Mouse (Mus musculus): ENCODE measurements at regions not wholly inside any gene's neighbourhood (a gene's known extent, or its start where the extent isn't known, plus 50 kb on each side); places are given as distances from the start of the nearest gene placed in this dataset.

GRCm38 (mm10) chr9:115760496-115760895 is 148.8 kb upstream of the Gadl1 start:
- Histone ChIP-seq H3K9ac (replicated peaks; ENCODE audit: low read depth, low read length) (no peak overlapping the region), H3K4me3 (ENCODE audit: low read depth, low read length) (no peak overlapping the region), H3K36me3 (replicated peaks; ENCODE audit: control insufficient read depth, insufficient read depth, low read length) (no peaks in the 10 kb centered on the region), H3K27ac (ENCODE audit: low read depth) (peak overlapping the region; percentile 34), H3K9me3 (replicated peaks; ENCODE audit: control insufficient read depth, low read length) (no peaks in the 10 kb centered on the region), H3K27me3 (ENCODE audit: control insufficient read depth, insufficient read depth, low read length) (no peaks in the 10 kb centered on the region), H3K4me1 (ENCODE audit: control insufficient read depth, insufficient read depth) (peaks cover 10% of the 10 kb centered on the region), H3K4me2 (ENCODE audit: low read depth, low read length) (peak overlapping the region; percentile 30; the same call in 1 of the 2 replicates)
- peak; percentile 76 for ATAC-seq (ENCODE audit: insufficient read depth, low read depth)
- 0% methylated on average over 2 of the region's 2 CpGs for WGBS
- DNase-seq (ENCODE audit: low spot score) = peak; percentile 46
- TF ChIP-seq CTCF (IDR thresholded peaks at IDR 0.05; ENCODE audit: low read depth) (no peak), EP300 (IDR thresholded peaks at IDR 0.05; ENCODE audit: low read depth) (0 out of 2 replicates have a peak, but pooled peaks have one; percentile 56)

- no peaks in the 10 kb centered on the region for H3K9me3 ChIP-seq (replicated peaks; ENCODE audit: control insufficient read depth, low read length)
- no peak overlapping the region for H3K27ac ChIP-seq (ENCODE audit: low read depth)
- H3K27me3 ChIP-seq (ENCODE audit: control insufficient read depth, insufficient read depth, low read length) = no peaks in the 10 kb centered on the region
- TF ChIP-seq CTCF (IDR thresholded peaks at IDR 0.05; ENCODE audit: low read depth) (no peak), EP300 (IDR thresholded peaks at IDR 0.05; ENCODE audit: low read depth) (no peak)
- 15% methylated on average over 5 of the region's 5 CpGs for WGBS
- H3K4me3 ChIP-seq (ENCODE audit: low read depth, low read length) = no peak overlapping the region
- peaks cover 10% of the 10 kb centered on the region for H3K4me1 ChIP-seq (ENCODE audit: control insufficient read depth, insufficient read depth)
- DNase-seq (ENCODE audit: low spot score) (no peak), ATAC-seq (ENCODE audit: insufficient read depth, low read depth) (peak; percentile 57)
- H3K36me3 ChIP-seq (replicated peaks; ENCODE audit: control insufficient read depth, insufficient read depth, low read length) = no peaks in the 10 kb centered on the region
- no peak overlapping the region for H3K9ac ChIP-seq (replicated peaks; ENCODE audit: low read depth, low read length)
- H3K4me2 ChIP-seq (ENCODE audit: low read depth, low read length) = peak overlapping the region; percentile 37
Observed at GRCm38 (mm10) chr9:115764136-115764535, 145.1 kb upstream of the Gadl1 start.

- TF ChIP-seq EP300 (IDR thresholded peaks at IDR 0.05; ENCODE audit: low read depth) (no peak), CTCF (IDR thresholded peaks at IDR 0.05; ENCODE audit: low read depth) (no peak)
- DNase-seq (ENCODE audit: low spot score) = no peak
- Histone ChIP-seq H3K4me1 (ENCODE audit: control insufficient read depth, insufficient read depth) (no peaks in the 10 kb centered on the region; the same call in 1 of the 2 replicates), H3K4me3 (ENCODE audit: low read depth, low read length) (no peak overlapping the region), H3K36me3 (replicated peaks; ENCODE audit: control insufficient read depth, insufficient read depth, low read length) (no peaks in the 10 kb centered on the region), H3K9ac (replicated peaks; ENCODE audit: low read depth, low read length) (no peak overlapping the region), H3K27me3 (ENCODE audit: control insufficient read depth, insufficient read depth, low read length) (no peaks in the 10 kb centered on the region), H3K27ac (ENCODE audit: low read depth) (no peak overlapping the region; the same call in 1 of the 2 replicates), H3K9me3 (replicated peaks; ENCODE audit: control insufficient read depth, low read length) (no peaks in the 10 kb centered on the region), H3K4me2 (ENCODE audit: low read depth, low read length) (no peak overlapping the region)
- ATAC-seq (ENCODE audit: insufficient read depth, low read depth) = no peak
- 67% methylated on average over 6 of the region's 6 CpGs for WGBS
Observed at GRCm38 (mm10) chr9:115766471-115766870, 142.8 kb upstream of the Gadl1 start.

GRCm38 (mm10) chr9:115775112-115775511 is 134.1 kb upstream of the Gadl1 start:
- TF ChIP-seq CTCF (IDR thresholded peaks at IDR 0.05; ENCODE audit: low read depth) = no peak
- TF ChIP-seq EP300 (IDR thresholded peaks at IDR 0.05; ENCODE audit: low read depth) = no peak
- ATAC-seq (ENCODE audit: insufficient read depth, low read depth) = no peak
- no peaks in the 10 kb centered on the region for H3K9me3 ChIP-seq (replicated peaks; ENCODE audit: control insufficient read depth, low read length)
- no peaks in the 10 kb centered on the region for H3K27me3 ChIP-seq (ENCODE audit: control insufficient read depth, insufficient read depth, low read length)
- no peak for DNase-seq (ENCODE audit: low spot score)
- H3K27ac ChIP-seq (ENCODE audit: low read depth) = no peak overlapping the region
- no peak overlapping the region for H3K4me2 ChIP-seq (ENCODE audit: low read depth, low read length)
- no peak overlapping the region for H3K4me3 ChIP-seq (ENCODE audit: low read depth, low read length)
- H3K9ac ChIP-seq (replicated peaks; ENCODE audit: low read depth, low read length) = no peak overlapping the region
- H3K36me3 ChIP-seq (replicated peaks; ENCODE audit: control insufficient read depth, insufficient read depth, low read length) = no peaks in the 10 kb centered on the region
- H3K4me1 ChIP-seq (ENCODE audit: control insufficient read depth, insufficient read depth) = no peaks in the 10 kb centered on the region
- 80% methylated on average over 8 of the region's 8 CpGs for WGBS

GRCm38 (mm10) chr9:115775858-115776257 is 133.4 kb upstream of the Gadl1 start:
- 84% methylated on average over 7 of the region's 7 CpGs for WGBS
- Histone ChIP-seq H3K4me1 (ENCODE audit: control insufficient read depth, insufficient read depth) (no peaks in the 10 kb centered on the region), H3K4me3 (ENCODE audit: low read depth, low read length) (no peak overlapping the region), H3K27ac (ENCODE audit: low read depth) (no peak overlapping the region), H3K4me2 (ENCODE audit: low read depth, low read length) (no peak overlapping the region), H3K27me3 (ENCODE audit: control insufficient read depth, insufficient read depth, low read length) (no peaks in the 10 kb centered on the region), H3K9me3 (replicated peaks; ENCODE audit: control insufficient read depth, low read length) (no peaks in the 10 kb centered on the region), H3K9ac (replicated peaks; ENCODE audit: low read depth, low read length) (no peak overlapping the region), H3K36me3 (replicated peaks; ENCODE audit: control insufficient read depth, insufficient read depth, low read length) (no peaks in the 10 kb centered on the region)
- ATAC-seq (ENCODE audit: insufficient read depth, low read depth) (no peak), DNase-seq (ENCODE audit: low spot score) (no peak)
- TF ChIP-seq EP300 (IDR thresholded peaks at IDR 0.05; ENCODE audit: low read depth) (no peak), CTCF (IDR thresholded peaks at IDR 0.05; ENCODE audit: low read depth) (no peak)
